Mouse (Mus musculus): ENCODE data around the gene Cirbp. TPM values are rescaled to one million over a fixed set of nuclear protein-coding genes. Genes with fewer than 3 reads are reported as not detected.

The Cirbp gene
- polyA plus RNA-seq, 1 experiment from 2014 or later = 83.4 TPM

- no peaks in the 10 kb centered on the region for H3K9me3 ChIP-seq (ENCODE audit: control insufficient read depth, low read length)
- H3K27me3 ChIP-seq (ENCODE audit: control insufficient read depth, insufficient read depth, low read depth, low read length) = peaks cover 34% of the 10 kb centered on the region
- H3K36me3 ChIP-seq (ENCODE audit: control insufficient read depth, insufficient read depth, low read length) = peaks cover 6% of the 10 kb centered on the region
- H3K27ac ChIP-seq (ENCODE audit: low read length) = peak overlapping the region; percentile 75
- ATAC-seq (ENCODE audit: low read depth) = 0 out of 2 replicates have a peak, but pooled peaks have one; percentile 5
- H3K4me1 ChIP-seq (replicated peaks; ENCODE audit: control insufficient read depth, insufficient read depth, low read length) = peaks cover 34% of the 10 kb centered on the region
- peak overlapping the region; percentile 74 for H3K4me3 ChIP-seq (ENCODE audit: low read length)
- 3% methylated on average over 28 of the region's 29 CpGs for WGBS
- peak overlapping the region; percentile 100 for H3K4me2 ChIP-seq (ENCODE audit: low read depth, low read length)
- H3K9ac ChIP-seq (ENCODE audit: low read length) = peak overlapping the region; percentile 79
Measured at GRCm38 (mm10) chr10:80136952-80137625, 28.7 kb upstream of the Cirbp start.

- Histone ChIP-seq H3K4me3 (ENCODE audit: low read length) (peak overlapping the region; percentile 74), H3K27ac (ENCODE audit: low read length) (peak overlapping the region; percentile 75)
Measured at GRCm38 (mm10) chr10:80137626-80138552, 27.9 kb upstream of the Cirbp start.

DNA sequence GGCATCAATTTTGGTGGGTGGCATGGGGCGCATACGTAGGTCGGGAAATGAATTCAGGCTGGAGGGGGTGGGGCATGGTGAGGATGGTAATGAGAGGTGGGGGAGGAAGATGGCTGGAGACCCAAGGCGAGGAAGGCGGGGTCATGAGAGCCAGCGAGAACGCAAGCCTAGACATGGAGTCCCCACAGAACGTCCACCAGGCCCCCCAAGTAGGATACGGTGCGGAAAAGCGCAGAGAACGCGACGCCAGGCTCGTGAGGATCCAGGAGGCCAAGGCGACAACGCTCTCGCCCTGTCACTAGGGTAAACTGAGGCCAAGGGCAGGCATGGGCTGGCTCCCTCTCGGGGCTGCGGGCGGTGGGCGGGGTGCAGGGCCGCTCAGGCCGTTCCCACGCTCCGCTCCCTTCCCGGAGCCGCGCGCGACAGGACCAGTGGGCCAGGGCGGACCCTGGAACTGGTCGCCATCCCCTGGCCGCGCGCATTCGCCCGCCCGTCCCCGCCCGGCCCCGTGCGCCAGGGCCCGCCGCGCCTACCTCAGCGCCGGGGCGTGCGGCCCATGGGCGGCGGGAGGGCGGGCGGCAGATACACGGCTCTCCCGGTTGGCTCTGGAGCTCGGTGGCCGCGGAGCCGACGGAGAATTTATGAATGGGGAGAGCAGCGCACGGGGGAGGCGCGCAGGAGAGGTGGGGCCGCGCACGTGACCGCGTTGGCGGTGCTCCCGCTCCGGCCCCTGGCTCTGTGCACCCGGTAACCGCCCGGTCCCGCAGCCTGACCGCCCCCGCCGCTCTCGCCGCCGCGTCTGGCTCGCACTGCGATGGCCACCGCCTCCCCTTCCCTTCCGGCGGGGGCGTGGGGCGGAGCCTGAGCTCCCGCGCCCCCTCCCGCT is 27.0 kb upstream of the Cirbp start, which contains the start of gene Atp5d:
TSS of gene Atp5d (plus strand) at position 80 of the 886 bp plus-strand sequence.
- Histone ChIP-seq H3K9me3 (ENCODE audit: control insufficient read depth, low read length) (no peaks in the 10 kb centered on the region), H3K4me2 (ENCODE audit: low read depth, low read length) (peak within 1 kb of the TSS; percentile 100), H3K4me3 (ENCODE audit: low read length) (peak within 1 kb of the TSS; percentile 74), H3K9ac (ENCODE audit: low read length) (peak within 1 kb of the TSS; percentile 79), H3K36me3 (ENCODE audit: control insufficient read depth, insufficient read depth, low read length) (0 out of 2 replicates have a peak, but pooled peaks cover 3% of the 10 kb centered on the region), H3K4me1 (replicated peaks; ENCODE audit: control insufficient read depth, insufficient read depth, low read length) (peaks cover 35% of the 10 kb centered on the region), H3K27me3 (ENCODE audit: control insufficient read depth, insufficient read depth, low read depth, low read length) (peaks cover 34% of the 10 kb centered on the region), H3K27ac (ENCODE audit: low read length) (peak within 1 kb of the TSS; percentile 75)
- ATAC-seq (ENCODE audit: low read depth) = peak; percentile 3; the same call in 1 of the 2 replicates
- WGBS = under 1% methylated on average over 46 of the region's 94 CpGs

More at GRCm38 (mm10) chr10:80137626-80138552, 27.9 kb upstream of the Cirbp start:
- ATAC-seq (ENCODE audit: low read depth) = no peak
- Histone ChIP-seq H3K9ac (ENCODE audit: low read length) (peak overlapping the region; percentile 79), H3K4me1 (replicated peaks; ENCODE audit: control insufficient read depth, insufficient read depth, low read length) (peaks cover 38% of the 10 kb centered on the region), H3K4me2 (ENCODE audit: low read depth, low read length) (peak overlapping the region; percentile 100), H3K36me3 (ENCODE audit: control insufficient read depth, insufficient read depth, low read length) (0 out of 2 replicates have a peak, but pooled peaks cover 3% of the 10 kb centered on the region), H3K27me3 (ENCODE audit: control insufficient read depth, insufficient read depth, low read depth, low read length) (peaks cover 34% of the 10 kb centered on the region), H3K9me3 (ENCODE audit: control insufficient read depth, low read length) (no peaks in the 10 kb centered on the region)
- WGBS = 2% methylated on average over 21 of the region's 33 CpGs

GRCm38 (mm10) chr10:80139439-80139775 is 26.4 kb upstream of the Cirbp start:
- Histone ChIP-seq H3K27ac (ENCODE audit: low read length) (peak overlapping the region; percentile 70), H3K4me3 (ENCODE audit: low read length) (peak overlapping the region; percentile 74), H3K36me3 (ENCODE audit: control insufficient read depth, insufficient read depth, low read length) (peaks cover 9% of the 10 kb centered on the region), H3K4me1 (replicated peaks; ENCODE audit: control insufficient read depth, insufficient read depth, low read length) (peaks cover 35% of the 10 kb centered on the region), H3K9me3 (ENCODE audit: control insufficient read depth, low read length) (no peaks in the 10 kb centered on the region), H3K27me3 (ENCODE audit: control insufficient read depth, insufficient read depth, low read depth, low read length) (peaks cover 34% of the 10 kb centered on the region), H3K4me2 (ENCODE audit: low read depth, low read length) (peak overlapping the region; percentile 100), H3K9ac (ENCODE audit: low read length) (peak overlapping the region; percentile 79)
- WGBS = 0% methylated on average over 10 of the region's 10 CpGs
- ATAC-seq (ENCODE audit: low read depth) = no peak

DNA sequence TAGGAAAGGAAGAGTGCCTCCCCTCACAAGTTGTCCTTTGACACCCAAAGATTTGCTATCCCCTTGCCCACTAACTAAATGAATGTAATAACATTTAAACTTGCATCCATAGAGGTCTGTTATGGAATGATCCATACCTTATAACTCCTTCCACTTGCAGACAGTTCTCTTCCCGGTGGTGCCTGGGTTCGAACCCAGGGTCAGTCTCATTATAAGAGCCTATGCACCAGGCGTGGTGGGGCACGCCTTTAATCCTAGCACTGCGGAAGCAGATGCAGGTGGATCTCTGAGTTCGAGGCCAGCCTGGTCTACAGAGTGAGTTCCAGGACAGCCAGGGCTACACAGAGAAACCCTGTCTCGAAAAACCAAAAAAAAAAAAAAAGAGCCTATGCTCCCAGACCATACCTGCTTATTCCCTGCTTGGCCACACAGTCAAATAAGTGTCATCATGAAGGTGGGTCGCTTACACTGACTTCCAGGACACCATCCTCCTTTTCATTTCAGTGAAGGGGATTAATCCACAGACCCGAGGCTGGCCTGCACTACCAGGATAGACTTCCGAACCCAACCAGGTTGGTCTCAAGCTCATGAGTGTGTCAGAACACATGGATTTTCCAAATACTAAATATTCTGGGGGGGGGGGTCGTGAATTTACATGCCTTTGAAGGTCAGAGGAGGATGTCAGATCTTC is 25.7 kb upstream of the Cirbp start:
- no peak overlapping the region for H3K9ac ChIP-seq (ENCODE audit: low read length)
- H3K4me2 ChIP-seq (ENCODE audit: low read depth, low read length) = no peak overlapping the region
- H3K36me3 ChIP-seq (ENCODE audit: control insufficient read depth, insufficient read depth, low read length) = peaks cover 14% of the 10 kb centered on the region
- H3K9me3 ChIP-seq (ENCODE audit: control insufficient read depth, low read length) = no peaks in the 10 kb centered on the region
- 73% methylated on average over 11 of the region's 11 CpGs for WGBS
- H3K27me3 ChIP-seq (ENCODE audit: control insufficient read depth, insufficient read depth, low read depth, low read length) = peaks cover 34% of the 10 kb centered on the region
- ATAC-seq (ENCODE audit: low read depth) = no peak
- H3K4me3 ChIP-seq (ENCODE audit: low read length) = no peak overlapping the region
- peaks cover 35% of the 10 kb centered on the region for H3K4me1 ChIP-seq (replicated peaks; ENCODE audit: control insufficient read depth, insufficient read depth, low read length)
- no peak overlapping the region for H3K27ac ChIP-seq (ENCODE audit: low read length)

GRCm38 (mm10) chr10:80140666-80141035 is 25.1 kb upstream of the Cirbp start, which contains the start of gene Cbarp:
Cbarp (minus strand) TSS chr10:80140835.
- Histone ChIP-seq H3K9me3 (ENCODE audit: control insufficient read depth, low read length) (no peaks in the 10 kb centered on the region), H3K27me3 (ENCODE audit: control insufficient read depth, insufficient read depth, low read depth, low read length) (peaks cover 30% of the 10 kb centered on the region), H3K4me1 (replicated peaks; ENCODE audit: control insufficient read depth, insufficient read depth, low read length) (peaks cover 36% of the 10 kb centered on the region), H3K36me3 (ENCODE audit: control insufficient read depth, insufficient read depth, low read length) (peaks cover 16% of the 10 kb centered on the region), H3K27ac (ENCODE audit: low read length) (peak within 1 kb of the TSS; percentile 78), H3K4me2 (ENCODE audit: low read depth, low read length) (peak within 1 kb of the TSS; percentile 96), H3K9ac (ENCODE audit: low read length) (peak within 1 kb of the TSS; percentile 58), H3K4me3 (ENCODE audit: low read length) (peak within 1 kb of the TSS; percentile 83)
- no peak for ATAC-seq (ENCODE audit: low read depth)
- 61% methylated on average over 10 of the region's 10 CpGs for WGBS

DNA sequence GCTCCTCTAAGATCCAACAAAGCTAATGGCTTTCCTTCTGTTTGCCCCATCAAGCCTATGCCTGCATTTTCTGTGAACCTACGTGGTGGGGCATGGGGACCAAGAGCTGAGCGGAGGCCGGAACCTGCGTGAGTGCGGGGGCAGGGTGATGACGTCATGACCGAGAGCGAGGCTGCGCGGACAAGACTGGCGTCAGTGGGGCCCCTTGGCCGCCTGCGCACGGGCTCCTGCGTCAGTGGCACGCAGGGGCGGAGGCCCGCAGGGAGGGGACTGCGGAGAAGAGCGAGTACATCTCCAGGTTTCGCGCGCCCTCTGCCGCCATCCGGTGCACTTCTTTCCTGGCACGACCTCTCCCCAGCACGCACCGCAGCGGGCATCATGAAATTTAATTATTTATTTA is 24.5 kb upstream of the Cirbp start:
- H3K9ac ChIP-seq (ENCODE audit: low read length) = peak overlapping the region; percentile 58
- H3K4me2 ChIP-seq (ENCODE audit: low read depth, low read length) = peak overlapping the region; percentile 96
- peaks cover 25% of the 10 kb centered on the region for H3K27me3 ChIP-seq (ENCODE audit: control insufficient read depth, insufficient read depth, low read depth, low read length)
- peaks cover 41% of the 10 kb centered on the region for H3K4me1 ChIP-seq (replicated peaks; ENCODE audit: control insufficient read depth, insufficient read depth, low read length)
- 0% methylated on average over 29 of the region's 29 CpGs for WGBS
- peak; percentile 71 for ATAC-seq (ENCODE audit: low read depth)
- H3K36me3 ChIP-seq (ENCODE audit: control insufficient read depth, insufficient read depth, low read length) = peaks cover 18% of the 10 kb centered on the region
- peak overlapping the region; percentile 78 for H3K27ac ChIP-seq (ENCODE audit: low read length)
- no peaks in the 10 kb centered on the region for H3K9me3 ChIP-seq (ENCODE audit: control insufficient read depth, low read length)
- peak overlapping the region; percentile 83 for H3K4me3 ChIP-seq (ENCODE audit: low read length)

DNA sequence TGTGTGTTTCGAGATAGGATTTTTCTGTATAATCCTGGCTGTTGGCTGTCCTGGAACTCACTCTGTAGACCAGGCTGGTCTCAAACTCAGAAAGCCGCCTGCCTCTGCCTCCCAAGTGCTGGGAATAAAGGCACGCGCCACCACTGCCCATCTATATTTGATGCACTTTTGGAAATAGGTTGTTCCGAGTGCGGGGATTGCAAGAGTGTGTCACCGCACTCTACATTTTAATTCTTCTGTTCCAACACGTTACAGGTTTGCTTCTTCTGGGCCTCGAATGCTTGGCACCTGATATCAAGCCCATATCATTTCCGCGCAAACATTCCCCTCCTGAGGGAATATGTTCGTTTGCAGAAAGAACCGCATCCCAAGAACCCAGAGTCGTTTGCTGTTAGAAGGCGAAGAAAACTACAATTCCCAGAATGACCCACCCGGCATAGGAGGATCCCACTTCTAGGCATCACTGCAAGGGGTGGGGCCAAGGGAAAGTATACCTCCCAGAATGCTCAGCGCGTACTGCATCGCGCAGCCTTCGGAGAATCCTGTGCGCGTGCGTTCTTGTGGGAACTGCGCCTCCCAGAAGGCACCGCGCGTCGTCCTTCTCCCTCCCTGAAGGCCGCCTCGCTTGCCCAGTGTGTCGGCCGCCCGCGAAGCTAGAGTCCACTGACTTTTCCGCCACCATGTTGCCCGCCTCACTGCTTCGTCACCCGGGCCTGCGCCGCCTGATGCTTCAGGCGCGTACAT is 23.8 kb upstream of the Cirbp start:
- H3K9me3 ChIP-seq (ENCODE audit: control insufficient read depth, low read length) = no peaks in the 10 kb centered on the region
- H3K4me1 ChIP-seq (replicated peaks; ENCODE audit: control insufficient read depth, insufficient read depth, low read length) = peaks cover 44% of the 10 kb centered on the region
- under 1% methylated on average over 43 of the region's 43 CpGs for WGBS
- peak; percentile 87 for ATAC-seq (ENCODE audit: low read depth)
- peak overlapping the region; percentile 83 for H3K4me3 ChIP-seq (ENCODE audit: low read length)
- H3K9ac ChIP-seq (ENCODE audit: low read length) = peak overlapping the region; percentile 93
- peaks cover 18% of the 10 kb centered on the region for H3K36me3 ChIP-seq (ENCODE audit: control insufficient read depth, insufficient read depth, low read length)
- H3K27ac ChIP-seq (ENCODE audit: low read length) = peak overlapping the region; percentile 86
- peaks cover 18% of the 10 kb centered on the region for H3K27me3 ChIP-seq (ENCODE audit: control insufficient read depth, insufficient read depth, low read depth, low read length)
- peak overlapping the region; percentile 96 for H3K4me2 ChIP-seq (ENCODE audit: low read depth, low read length)

Measured in lung, embryonic 16.5 days (tissue).